Mouse (Mus musculus): ENCODE results near the gene Rdh11. TPM values are rescaled to one million over a fixed set of nuclear protein-coding genes. Genes with fewer than 3 reads are reported as not detected.
A peak's percentile ranks its signal among the peaks of the same experiment; 100 is the strongest.

Gene Rdh11
- polyA plus RNA-seq, 1 experiment from 2014 or later, result 31.4 TPM

- in situ Hi-C loops (cut with MboI; ENCODE audit: low pct_unique_long_range_greater_than_20kb), result no loop called here
- no peaks in the 10 kb centered on the region for H3K27me3 ChIP-seq
- ChIA-PET POLR2A (no interaction called here), CTCF (no interaction called here)
- no peak for DNase-seq (ENCODE audit: low read depth, low spot score)
- TF ChIP-seq CTCF (IDR thresholded peaks at IDR 0.05), result no peak
- no peak for ATAC-seq
These were observed 52.7 kb downstream of the Rdh11 start for GRCm38 (mm10) chr12:79139417-79139816.

GRCm38 (mm10) chr12:79138999-79139398 is 53.1 kb downstream of the Rdh11 start:
- ATAC-seq (no peak), DNase-seq (ENCODE audit: low read depth, low spot score) (no peak)
- ChIA-PET CTCF (no interaction called here), POLR2A (no interaction called here)
- in situ Hi-C loops (cut with MboI; ENCODE audit: low pct_unique_long_range_greater_than_20kb), result no loop called here
- no peak for TF ChIP-seq CTCF (IDR thresholded peaks at IDR 0.05)
- no peaks in the 10 kb centered on the region for H3K27me3 ChIP-seq

- in situ Hi-C loops (cut with MboI; ENCODE audit: low pct_unique_long_range_greater_than_20kb), result no loop called here
- no peak for ATAC-seq
- CTCF ChIA-PET, result interaction anchor here (1.8 kb wide), 1 partner anchor 28 kb away, joined by 5 read pairs; no protein-coding TSS in a partner anchor
- no peak for TF ChIP-seq CTCF (IDR thresholded peaks at IDR 0.05)
- H3K27me3 ChIP-seq, result no peaks in the 10 kb centered on the region
- no peak for DNase-seq (ENCODE audit: low read depth, low spot score)
- POLR2A ChIA-PET, result no interaction called here
These were observed 55.1 kb downstream of the Rdh11 start for GRCm38 (mm10) chr12:79136949-79137348.

GRCm38 (mm10) chr12:79135105-79135504 is 57.0 kb downstream of the Rdh11 start:
- TF ChIP-seq CTCF (IDR thresholded peaks at IDR 0.05), result no peak
- ATAC-seq (no peak), DNase-seq (ENCODE audit: low read depth, low spot score) (no peak)
- ChIA-PET POLR2A (no interaction called here), CTCF (interaction anchor here (1.0 to 1.5 kb wide), 2 partner anchors 13 to 36 kb away, joined by 3 to 4 read pairs; no protein-coding TSS in a partner anchor)
- H3K27me3 ChIP-seq, result no peaks in the 10 kb centered on the region
- in situ Hi-C loops (cut with MboI; ENCODE audit: low pct_unique_long_range_greater_than_20kb), result no loop called here

GRCm38 (mm10) chr12:79134676-79135075 is 57.4 kb downstream of the Rdh11 start:
- ChIA-PET CTCF (interaction anchor here (1.0 to 1.5 kb wide), 2 partner anchors 12 to 37 kb away, joined by 3 to 4 read pairs; no protein-coding TSS in a partner anchor), POLR2A (no interaction called here)
- ATAC-seq (no peak), DNase-seq (ENCODE audit: low read depth, low spot score) (no peak)
- in situ Hi-C loops (cut with MboI; ENCODE audit: low pct_unique_long_range_greater_than_20kb), result no loop called here
- TF ChIP-seq CTCF (IDR thresholded peaks at IDR 0.05), result no peak
- no peaks in the 10 kb centered on the region for H3K27me3 ChIP-seq

- DNase-seq (ENCODE audit: low read depth, low spot score), result peak; percentile 57
- ATAC-seq, result peak; percentile 60
- CTCF ChIA-PET, result interaction anchor here (1.2 to 1.8 kb wide), 2 partner anchors 10 to 13 kb away, joined by 4 to 5 read pairs; no protein-coding TSS in a partner anchor
- POLR2A ChIA-PET, result interaction anchor here (0.7 kb wide), 1 partner anchor 354 kb away, joined by 3 read pairs; no protein-coding TSS in a partner anchor
- no peaks in the 10 kb centered on the region for H3K27me3 ChIP-seq
- no peak for TF ChIP-seq CTCF (IDR thresholded peaks at IDR 0.05)
- in situ Hi-C loops (cut with MboI; ENCODE audit: low pct_unique_long_range_greater_than_20kb), result no loop called here
These were observed 60.2 kb downstream of the Rdh11 start for GRCm38 (mm10) chr12:79131706-79132460.

GRCm38 (mm10) chr12:79131178-79131675 is 60.9 kb downstream of the Rdh11 start:
- no peak for ATAC-seq
- POLR2A ChIA-PET, result interaction anchor here (0.6 kb wide), 1 partner anchor 69 kb away, joined by 3 read pairs; no protein-coding TSS in a partner anchor
- TF ChIP-seq CTCF (IDR thresholded peaks at IDR 0.05), result no peak
- in situ Hi-C loops (cut with MboI; ENCODE audit: low pct_unique_long_range_greater_than_20kb), result no loop called here
- DNase-seq (ENCODE audit: low read depth, low spot score), result no peak
- H3K27me3 ChIP-seq, result no peaks in the 10 kb centered on the region
- CTCF ChIA-PET, result interaction anchor here (1.2 to 1.8 kb wide), 2 partner anchors 9 to 12 kb away, joined by 4 to 5 read pairs; no protein-coding TSS in a partner anchor

GRCm38 (mm10) chr12:79130299-79131177 is 61.6 kb downstream of the Rdh11 start, which contains the start of gene Arg2:
Gene Arg2 (plus strand): TSS chr12:79130777.
- DNase-seq (ENCODE audit: low read depth, low spot score), result no peak
- no peak for TF ChIP-seq CTCF (IDR thresholded peaks at IDR 0.05)
- CTCF ChIA-PET, result interaction anchor here (0.9 to 1.8 kb wide), 5 partner anchors 8 to 27 kb away, joined by 4 to 5 read pairs (median 5); no protein-coding TSS in a partner anchor

More at GRCm38 (mm10) chr12:79130299-79131177, 61.6 kb downstream of the Rdh11 start, which contains the start of gene Arg2:
- POLR2A ChIA-PET, result interaction anchor here (0.6 to 1.0 kb wide), 2 partner anchors 10 to 68 kb away, joined by 3 to 4 read pairs; no protein-coding TSS in a partner anchor
- in situ Hi-C loops (cut with MboI; ENCODE audit: low pct_unique_long_range_greater_than_20kb), result no loop called here
- H3K27me3 ChIP-seq, result no peaks in the 10 kb centered on the region
- peak; percentile 51 for ATAC-seq

Other genes with a start within 250 kb of the Rdh11 start
- 5.6 TPM for gene Tmem229b, start 184.7 kb downstream of the Rdh11 start, polyA plus RNA-seq (2021)
- 3.9 TPM for gene Plekhh1, start 163.1 kb downstream of the Rdh11 start, polyA plus RNA-seq (2021)
- 18.8 TPM for gene Pigh, start 102.6 kb downstream of the Rdh11 start, polyA plus RNA-seq (2021)
- gene Arg2, start 61.5 kb downstream of the Rdh11 start, polyA plus RNA-seq (2021), result 20.4 TPM
- gene Vti1b, start 19.6 kb downstream of the Rdh11 start, polyA plus RNA-seq (2021), result 116 TPM
- 1.8 TPM for gene Rdh12, start 16.6 kb upstream of the Rdh11 start, polyA plus RNA-seq (2021)
- gene Zfyve26, start 104.0 kb upstream of the Rdh11 start, polyA plus RNA-seq (2021), result 32.0 TPM
- gene Rad51b, start 105.0 kb upstream of the Rdh11 start, polyA plus RNA-seq (2021), result 5.1 TPM